In the genomic region with DNA sequence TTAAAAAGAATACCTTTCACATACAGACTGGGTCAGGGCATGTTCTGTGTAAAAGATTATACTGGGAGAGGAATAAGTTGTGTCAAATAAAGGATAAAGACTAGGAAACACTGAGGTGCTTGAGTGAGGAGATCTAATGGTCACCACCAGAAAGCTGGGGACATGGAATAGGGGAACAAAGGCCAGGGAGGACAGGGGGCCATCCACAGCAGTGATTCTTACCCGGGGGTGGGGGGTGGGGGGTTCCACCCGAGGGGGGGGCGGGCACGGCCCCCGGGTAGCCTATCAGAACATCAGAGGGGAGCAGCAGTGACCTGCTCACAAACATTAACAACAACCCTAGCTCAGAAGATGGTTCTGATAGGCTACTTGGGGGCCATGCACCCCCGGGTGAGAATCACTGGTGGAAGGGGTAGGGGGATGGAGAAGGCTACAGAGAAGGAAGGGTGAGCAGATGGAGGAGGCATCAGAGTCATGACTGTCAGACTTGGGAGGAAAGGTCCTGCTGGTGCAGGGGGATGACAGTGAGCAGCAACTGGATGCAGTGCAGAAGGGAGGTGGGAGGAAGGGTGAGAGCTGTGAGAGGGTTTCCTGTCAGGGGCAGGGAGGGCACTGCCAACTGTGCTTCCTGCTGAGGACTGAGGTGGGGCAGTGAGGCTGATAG, we compare ENCODE assay signal across 8 mouse cellular contexts.
DNase-seq lines count a peak whose midpoint lies in the region; ATAC-seq and TF ChIP-seq lines count a peak whose summit lies in the region.
"Not testable (repeated sequence)": the region's sequence is repeated elsewhere in the genome, so short reads cannot be mapped to it uniquely, and the experiment has no call there.

No protein-coding gene starts in this region.

- WGBS in embryonic facial prominence, embryonic 13.5 days: 80% methylated on average over 6 of the region's 6 CpGs
- WGBS in heart, adult 2 months: 74% methylated on average over 6 of the region's 6 CpGs
- WGBS in intestine, postnatal 0 days: 79% methylated on average over 6 of the region's 6 CpGs

- TF ChIP-seq POLR2A in heart, adult 2 months (IDR thresholded peaks at IDR 0.05; ENCODE audit: insufficient read depth, low read depth, low read length): not testable (repeated sequence)

- H3K9me3 ChIP-seq in embryonic facial prominence, embryonic 13.5 days; intestine, postnatal 0 days (ENCODE audit: control insufficient read depth): not testable (repeated sequence)

- H3K79me2 ChIP-seq in heart, adult 2 months (replicated peaks; ENCODE audit: control insufficient read depth, insufficient read depth, low read length): not testable (repeated sequence)

- TF ChIP-seq CTCF in heart, adult 2 months (IDR thresholded peaks at IDR 0.05); intestine, postnatal 0 days (IDR thresholded peaks at IDR 0.05; ENCODE audit: low read depth): not testable (repeated sequence)

- H3K4me1 ChIP-seq in embryonic facial prominence, embryonic 13.5 days; heart, adult 2 months (ENCODE audit: control insufficient read depth, insufficient read depth, low read length); intestine, postnatal 0 days (replicated peaks; ENCODE audit: control insufficient read depth, insufficient read depth, low read length): not testable (repeated sequence)

- not testable (repeated sequence) for H3K27me3 ChIP-seq in embryonic facial prominence, embryonic 13.5 days; heart, adult 2 months (ENCODE audit: control insufficient read depth, insufficient read depth, low read length); intestine, postnatal 0 days (replicated peaks; ENCODE audit: control insufficient read depth, insufficient read depth, low read length)

- not testable (repeated sequence) for H3K27ac ChIP-seq in embryonic facial prominence, embryonic 13.5 days; heart, adult 2 months; intestine, postnatal 0 days (ENCODE audit: low read depth, low read length)

- DNase-seq in adrenal gland, adult 2 months: peak; percentile 13
- peak; percentile 25 to 47 for DNase-seq in heart, adult 2 months
- DNase-seq in left cerebral cortex, postnatal 4 days: peak; percentile 12
- peak; percentile 23 to 39 for DNase-seq in right cerebral cortex, adult 2 months (ENCODE audit: low spot score in 2 of 2)
- DNase-seq in urinary bladder, adult 18-20 months (ENCODE audit: low spot score in 2 of 2): peak; percentile 17 to 23

- peaks cover 25% of the 10 kb centered on the region for H3K36me3 ChIP-seq in embryonic facial prominence, embryonic 13.5 days
- not testable (repeated sequence) for H3K36me3 ChIP-seq in heart, adult 2 months (ENCODE audit: control insufficient read depth, insufficient read depth, low read length)
- peaks cover 11% of the 10 kb centered on the region; the same call in 1 of the 2 replicates for H3K36me3 ChIP-seq in intestine, postnatal 0 days (ENCODE audit: control insufficient read depth, insufficient read depth)

- H3K9ac ChIP-seq in embryonic facial prominence, embryonic 13.5 days; heart, adult 2 months (ENCODE audit: low read depth, low read length); intestine, postnatal 0 days (ENCODE audit: low read depth, low read length): not testable (repeated sequence)

- intact Hi-C loops in heart, adult 2 months (cut with DNase I); left cerebral cortex, postnatal 4 days (cut with DNase I): not testable (repeated sequence)

- not testable (repeated sequence) for TF ChIP-seq EP300 in heart, adult 2 months (IDR thresholded peaks at IDR 0.05; ENCODE audit: insufficient read depth, low read depth, low read length)

- not testable (repeated sequence) for H3K4me3 ChIP-seq in embryonic facial prominence, embryonic 13.5 days; heart, adult 2 months; intestine, postnatal 0 days (ENCODE audit: low read depth, low read length)

- H3K4me2 ChIP-seq in embryonic facial prominence, embryonic 13.5 days; intestine, postnatal 0 days (replicated peaks; ENCODE audit: low read depth): not testable (repeated sequence)

- peak; percentile 87 for ATAC-seq in embryonic facial prominence, embryonic 13.5 days (ENCODE audit: insufficient number of reproducible peaks, insufficient read depth, low FRiP score, low TSS enrichment, low read depth)
- peak; percentile 73 for ATAC-seq in intestine, postnatal 0 days
- ATAC-seq in megakaryocyte-erythroid progenitor cell, adult 5-6 weeks (replicated peaks; ENCODE audit: low FRiP score, low TSS enrichment, poor library complexity, severe bottlenecking): peak; percentile 85
